Mouse (Mus musculus): ENCODE results near the gene Cmya5.

- TF ChIP-seq CTCF (IDR thresholded peaks at IDR 0.05; ENCODE audit: borderline replicate concordance, control insufficient read depth, extremely low read depth, insufficient read depth, low read length, poor library complexity) (no peak), POLR2A (IDR thresholded peaks at IDR 0.05; ENCODE audit: control insufficient read depth, extremely low read depth, insufficient read depth, low read length, poor library complexity) (no peak)
These were observed 143.7 kb downstream of the Cmya5 start for GRCm38 (mm10) chr13:93000640-93001351.
